Mouse (Mus musculus): Measurements from ENCODE around the gene Ptk6. TPM values are rescaled to one million over a fixed set of nuclear protein-coding genes. Genes with fewer than 3 reads are reported as not detected.

Gene Ptk6
- polyA plus RNA-seq, 1 experiment from 2014 or later: not detected

DNA sequence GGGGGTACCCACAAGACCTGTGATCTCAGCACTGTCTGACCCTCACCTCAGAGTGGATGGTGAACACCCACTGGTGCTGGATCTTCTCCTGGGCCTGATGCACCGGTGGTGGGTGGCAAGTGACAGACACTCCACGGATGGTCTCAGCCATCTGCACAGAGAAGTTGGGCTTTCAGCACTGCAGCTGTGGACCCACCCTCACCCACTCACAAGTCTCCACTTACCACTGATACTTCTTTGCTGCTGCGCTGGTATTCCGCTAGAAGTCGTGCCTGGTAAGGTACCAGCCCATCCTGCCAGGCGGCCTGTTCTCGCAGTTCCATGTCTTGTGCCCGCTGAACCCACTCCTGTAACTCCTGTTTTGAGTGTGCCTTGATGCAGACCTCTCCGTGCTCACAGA lies 36.7 kb upstream of the Ptk6 start:
- no peaks in the 10 kb centered on the region for H3K27me3 ChIP-seq (ENCODE audit: control insufficient read depth, insufficient read depth, low read length)
- no peak overlapping the region for H3K4me2 ChIP-seq (ENCODE audit: low read length)
- DNase-seq (no peak), ATAC-seq (ENCODE audit: low FRiP score, low TSS enrichment) (no peak)
- no peaks in the 10 kb centered on the region for H3K4me1 ChIP-seq (ENCODE audit: control insufficient read depth, insufficient read depth, low read length)
- H3K36me3 ChIP-seq (ENCODE audit: control insufficient read depth, insufficient read depth, low read length): no peaks in the 10 kb centered on the region
- no peak overlapping the region for H3K9ac ChIP-seq (replicated peaks; ENCODE audit: low read length)
- WGBS: 93% methylated on average over 9 of the region's 9 CpGs
- H3K9me3 ChIP-seq (ENCODE audit: control insufficient read depth, low read length): no peaks in the 10 kb centered on the region
- H3K4me3 ChIP-seq (replicated peaks; ENCODE audit: low read depth, low read length): no peak overlapping the region
- H3K27ac ChIP-seq (replicated peaks; ENCODE audit: low read depth, low read length): no peak overlapping the region

DNA sequence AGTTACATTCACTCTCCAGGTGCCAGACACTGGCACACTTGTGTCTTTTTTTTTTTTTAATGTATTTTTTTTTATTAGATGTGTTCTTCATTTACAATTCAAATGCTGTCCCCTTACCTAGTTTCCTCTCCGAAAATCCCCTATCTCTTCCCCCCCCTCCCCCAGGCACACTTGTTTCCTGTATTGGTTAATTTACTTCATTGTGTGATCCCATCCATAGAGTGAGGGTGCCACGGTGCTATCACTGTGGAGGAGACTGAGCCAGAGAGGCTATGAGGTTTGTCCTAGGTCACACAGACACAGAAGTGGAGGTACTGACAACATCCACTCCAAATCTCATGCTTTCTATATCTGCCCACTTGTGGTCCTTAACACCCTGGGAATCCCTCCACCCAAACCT lies 36.3 kb upstream of the Ptk6 start:
- no peak for ATAC-seq (ENCODE audit: low FRiP score, low TSS enrichment)
- Histone ChIP-seq H3K4me1 (ENCODE audit: control insufficient read depth, insufficient read depth, low read length) (no peaks in the 10 kb centered on the region), H3K9ac (replicated peaks; ENCODE audit: low read length) (no peak overlapping the region), H3K4me2 (ENCODE audit: low read length) (no peak overlapping the region), H3K4me3 (replicated peaks; ENCODE audit: low read depth, low read length) (no peak overlapping the region), H3K36me3 (ENCODE audit: control insufficient read depth, insufficient read depth, low read length) (no peaks in the 10 kb centered on the region), H3K27me3 (ENCODE audit: control insufficient read depth, insufficient read depth, low read length) (no peaks in the 10 kb centered on the region), H3K9me3 (ENCODE audit: control insufficient read depth, low read length) (no peaks in the 10 kb centered on the region), H3K27ac (replicated peaks; ENCODE audit: low read depth, low read length) (no peak overlapping the region)
- DNase-seq: no peak
- 81% methylated on average over 2 of the region's 2 CpGs for WGBS

DNA sequence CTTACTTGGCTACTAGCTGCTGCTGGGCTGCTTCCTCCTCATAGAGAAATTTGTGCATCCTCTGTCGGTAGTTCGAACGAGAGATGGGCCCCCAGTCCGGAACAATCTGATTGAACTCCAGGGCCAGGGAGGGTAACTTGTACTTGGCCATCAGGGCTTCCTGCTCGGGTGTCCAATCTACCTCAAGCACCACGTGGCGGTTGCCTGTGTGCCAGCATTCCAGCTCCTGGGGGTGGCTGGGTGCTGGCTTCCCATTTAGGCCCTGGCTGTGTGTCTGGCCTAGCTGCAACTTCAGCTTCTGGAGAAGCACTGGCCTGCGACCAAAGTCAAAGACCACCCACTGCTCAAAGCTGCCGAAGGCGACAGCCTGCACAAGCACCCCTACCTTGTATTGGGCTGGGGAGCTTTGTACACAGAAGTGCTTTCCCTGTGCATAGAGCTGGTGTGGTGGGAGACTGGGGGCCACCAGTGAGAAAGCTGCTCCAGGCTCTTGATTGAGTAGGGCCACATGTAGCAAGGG lies 35.6 kb upstream of the Ptk6 start:
- DNase-seq: no peak

DNA sequence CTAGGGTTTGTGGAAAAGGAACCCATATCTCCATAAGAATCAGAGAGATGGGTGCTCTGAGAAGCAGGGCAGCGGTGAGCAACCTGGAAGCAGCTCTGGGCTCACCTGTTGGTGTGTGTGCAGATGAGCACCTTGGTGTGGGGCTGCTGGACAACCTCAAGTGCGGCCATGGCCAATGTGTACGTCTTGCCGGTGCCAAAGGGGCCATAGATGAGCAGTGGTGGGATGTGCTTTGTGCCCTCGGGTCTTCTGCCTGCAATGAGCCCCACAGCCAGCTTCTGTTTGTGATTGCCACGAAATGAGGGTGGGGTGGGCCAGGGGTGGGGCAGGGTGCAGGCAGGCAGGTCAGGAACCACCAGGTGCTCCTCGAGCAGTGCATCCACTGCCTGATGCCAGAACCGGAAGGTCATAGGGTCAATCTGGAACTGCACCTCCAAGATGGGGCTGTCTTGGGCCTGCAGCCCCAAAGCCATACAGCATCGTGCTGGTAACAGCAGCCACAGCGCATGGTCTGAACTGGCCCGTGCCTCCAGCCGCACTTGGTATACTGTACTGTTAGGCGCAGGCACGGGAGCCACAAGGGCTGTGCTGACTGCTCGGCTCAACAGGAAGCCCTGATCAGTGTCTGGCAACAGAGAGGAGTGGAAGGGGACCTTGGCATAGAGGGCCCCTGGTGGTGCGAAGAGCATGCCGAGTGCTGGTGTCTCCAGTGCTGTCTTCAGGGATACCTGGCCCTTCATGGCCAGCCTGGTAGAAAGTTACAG lies 34.8 kb upstream of the Ptk6 start:
- DNase-seq (no peak), ATAC-seq (ENCODE audit: low FRiP score, low TSS enrichment) (no peak)
- Histone ChIP-seq H3K4me1 (ENCODE audit: control insufficient read depth, insufficient read depth, low read length) (no peaks in the 10 kb centered on the region), H3K4me3 (replicated peaks; ENCODE audit: low read depth, low read length) (no peak overlapping the region), H3K4me2 (ENCODE audit: low read length) (no peak overlapping the region), H3K27ac (replicated peaks; ENCODE audit: low read depth, low read length) (no peak overlapping the region), H3K9me3 (ENCODE audit: control insufficient read depth, low read length) (no peaks in the 10 kb centered on the region), H3K36me3 (ENCODE audit: control insufficient read depth, insufficient read depth, low read length) (no peaks in the 10 kb centered on the region), H3K9ac (replicated peaks; ENCODE audit: low read length) (no peak overlapping the region), H3K27me3 (ENCODE audit: control insufficient read depth, insufficient read depth, low read length) (no peaks in the 10 kb centered on the region)
- WGBS: 89% methylated on average over 17 of the region's 17 CpGs

More for the DNA sequence above, 35.6 kb upstream of the Ptk6 start:
- H3K9me3 ChIP-seq (ENCODE audit: control insufficient read depth, low read length): no peaks in the 10 kb centered on the region
- no peak overlapping the region for H3K27ac ChIP-seq (replicated peaks; ENCODE audit: low read depth, low read length)
- no peaks in the 10 kb centered on the region for H3K36me3 ChIP-seq (ENCODE audit: control insufficient read depth, insufficient read depth, low read length)
- H3K4me1 ChIP-seq (ENCODE audit: control insufficient read depth, insufficient read depth, low read length): no peaks in the 10 kb centered on the region
- H3K27me3 ChIP-seq (ENCODE audit: control insufficient read depth, insufficient read depth, low read length): no peaks in the 10 kb centered on the region
- no peak overlapping the region for H3K4me3 ChIP-seq (replicated peaks; ENCODE audit: low read depth, low read length)
- no peak for ATAC-seq (ENCODE audit: low FRiP score, low TSS enrichment)
- no peak overlapping the region for H3K4me2 ChIP-seq (ENCODE audit: low read length)
- 64% methylated on average over 10 of the region's 10 CpGs for WGBS
- no peak overlapping the region for H3K9ac ChIP-seq (replicated peaks; ENCODE audit: low read length)

DNA sequence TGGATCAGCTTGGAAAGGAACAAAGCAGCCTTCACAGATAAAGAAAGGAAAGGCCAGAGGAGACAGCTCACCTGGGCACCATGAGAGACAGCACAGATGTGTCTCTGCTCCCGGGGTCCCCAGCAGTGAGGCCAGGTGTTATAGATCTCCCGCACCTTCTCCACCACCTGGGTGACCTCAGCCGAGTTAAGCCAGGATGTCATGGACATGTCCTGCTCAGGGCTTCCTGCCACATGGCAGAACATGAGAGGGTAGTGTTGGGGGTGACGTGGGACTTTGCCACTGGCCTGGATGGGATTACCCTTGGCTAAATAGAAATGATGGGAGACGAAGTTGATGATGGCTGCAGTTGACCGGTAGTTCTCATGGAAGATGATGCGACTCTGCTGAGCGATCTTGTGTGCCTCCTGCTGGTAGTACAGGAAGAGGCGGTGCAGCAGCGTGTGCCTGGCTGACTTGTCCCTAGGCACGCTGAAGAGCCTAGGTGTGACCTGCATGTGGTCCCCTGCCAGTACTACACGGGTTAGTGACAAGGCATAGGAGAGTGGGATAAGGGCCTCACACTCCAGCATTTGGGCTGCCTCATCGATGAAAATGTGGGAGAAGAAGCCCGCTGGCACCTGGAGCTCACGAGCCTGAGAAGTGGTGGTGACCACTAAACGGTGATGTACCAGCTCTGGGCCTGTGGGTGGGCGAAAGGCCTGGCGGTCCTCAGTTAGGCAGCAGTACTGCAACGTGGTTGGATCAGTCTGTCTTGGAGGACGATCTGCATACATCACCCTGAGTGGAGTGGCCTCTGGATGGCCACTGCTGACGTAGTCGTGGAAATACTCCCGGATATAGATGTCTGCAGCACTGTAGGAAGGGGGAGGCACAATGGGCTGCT lies 33.3 kb upstream of the Ptk6 start:
- no peak overlapping the region for H3K4me2 ChIP-seq (ENCODE audit: low read length)
- no peak overlapping the region for H3K9ac ChIP-seq (replicated peaks; ENCODE audit: low read length)
- no peak for ATAC-seq (ENCODE audit: low FRiP score, low TSS enrichment)
- no peak for DNase-seq
- no peaks in the 10 kb centered on the region for H3K36me3 ChIP-seq (ENCODE audit: control insufficient read depth, insufficient read depth, low read length)
- 84% methylated on average over 23 of the region's 23 CpGs for WGBS
- no peak overlapping the region for H3K27ac ChIP-seq (replicated peaks; ENCODE audit: low read depth, low read length)
- H3K9me3 ChIP-seq (ENCODE audit: control insufficient read depth, low read length): no peaks in the 10 kb centered on the region
- no peak overlapping the region for H3K4me3 ChIP-seq (replicated peaks; ENCODE audit: low read depth, low read length)
- no peaks in the 10 kb centered on the region for H3K27me3 ChIP-seq (ENCODE audit: control insufficient read depth, insufficient read depth, low read length)
- H3K4me1 ChIP-seq (ENCODE audit: control insufficient read depth, insufficient read depth, low read length): no peaks in the 10 kb centered on the region

DNA sequence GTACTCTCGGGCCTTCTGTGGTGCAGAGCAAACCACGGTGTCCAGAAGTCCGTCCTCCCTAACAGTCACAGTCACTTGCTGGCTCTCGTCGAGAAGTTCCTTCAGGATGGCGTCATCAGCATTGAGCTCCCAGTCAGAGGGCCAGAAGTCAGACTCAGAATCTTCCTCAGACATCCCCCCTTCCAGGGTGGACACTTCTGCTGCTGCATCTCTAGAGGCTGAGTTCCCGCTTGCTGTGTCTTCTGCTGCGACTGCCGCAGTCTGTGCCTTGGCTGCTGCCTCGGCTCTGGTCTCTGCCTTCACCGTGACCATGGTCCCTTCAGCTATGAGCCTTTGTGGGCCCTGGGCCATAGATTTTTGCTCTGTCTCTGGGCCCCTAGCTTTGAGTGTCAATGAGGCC lies 32.1 kb upstream of the Ptk6 start:
- Histone ChIP-seq H3K9ac (replicated peaks; ENCODE audit: low read length) (no peak overlapping the region), H3K4me3 (replicated peaks; ENCODE audit: low read depth, low read length) (no peak overlapping the region), H3K4me1 (ENCODE audit: control insufficient read depth, insufficient read depth, low read length) (no peaks in the 10 kb centered on the region), H3K4me2 (ENCODE audit: low read length) (no peak overlapping the region), H3K27ac (replicated peaks; ENCODE audit: low read depth, low read length) (no peak overlapping the region), H3K27me3 (ENCODE audit: control insufficient read depth, insufficient read depth, low read length) (no peaks in the 10 kb centered on the region), H3K9me3 (ENCODE audit: control insufficient read depth, low read length) (no peaks in the 10 kb centered on the region), H3K36me3 (ENCODE audit: control insufficient read depth, insufficient read depth, low read length) (no peaks in the 10 kb centered on the region)
- WGBS: 93% methylated on average over 11 of the region's 11 CpGs
- no peak for ATAC-seq (ENCODE audit: low FRiP score, low TSS enrichment)
- DNase-seq: no peak

DNA sequence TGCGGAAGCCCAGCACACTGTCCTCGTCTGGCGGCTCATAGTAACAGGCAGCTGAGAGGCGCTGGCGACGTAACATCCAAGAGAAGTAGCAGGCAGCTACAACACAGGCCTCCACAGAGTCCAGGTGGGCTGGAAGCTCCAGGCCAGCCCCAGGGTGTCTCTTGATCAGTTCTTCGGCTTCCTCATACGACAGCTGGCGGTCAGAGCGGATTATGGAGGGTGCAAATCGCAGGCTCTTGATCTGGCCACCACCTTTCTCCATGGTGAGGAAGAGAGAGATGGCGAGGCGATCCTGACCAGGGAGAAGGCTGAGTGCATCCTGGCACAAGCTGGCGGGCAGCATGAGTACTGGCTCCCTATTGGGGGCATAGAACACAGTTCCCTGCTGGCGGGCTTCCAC lies 30.9 kb upstream of the Ptk6 start:
- no peak overlapping the region for H3K27ac ChIP-seq (replicated peaks; ENCODE audit: low read depth, low read length)
- no peaks in the 10 kb centered on the region for H3K4me1 ChIP-seq (ENCODE audit: control insufficient read depth, insufficient read depth, low read length)
- DNase-seq (no peak), ATAC-seq (ENCODE audit: low FRiP score, low TSS enrichment) (no peak)
- H3K4me2 ChIP-seq (ENCODE audit: low read length): no peak overlapping the region
- H3K4me3 ChIP-seq (replicated peaks; ENCODE audit: low read depth, low read length): no peak overlapping the region
- H3K9me3 ChIP-seq (ENCODE audit: control insufficient read depth, low read length): no peaks in the 10 kb centered on the region
- no peak overlapping the region for H3K9ac ChIP-seq (replicated peaks; ENCODE audit: low read length)
- no peaks in the 10 kb centered on the region for H3K36me3 ChIP-seq (ENCODE audit: control insufficient read depth, insufficient read depth, low read length)
- WGBS: 93% methylated on average over 15 of the region's 15 CpGs
- H3K27me3 ChIP-seq (ENCODE audit: control insufficient read depth, insufficient read depth, low read length): no peaks in the 10 kb centered on the region

DNA sequence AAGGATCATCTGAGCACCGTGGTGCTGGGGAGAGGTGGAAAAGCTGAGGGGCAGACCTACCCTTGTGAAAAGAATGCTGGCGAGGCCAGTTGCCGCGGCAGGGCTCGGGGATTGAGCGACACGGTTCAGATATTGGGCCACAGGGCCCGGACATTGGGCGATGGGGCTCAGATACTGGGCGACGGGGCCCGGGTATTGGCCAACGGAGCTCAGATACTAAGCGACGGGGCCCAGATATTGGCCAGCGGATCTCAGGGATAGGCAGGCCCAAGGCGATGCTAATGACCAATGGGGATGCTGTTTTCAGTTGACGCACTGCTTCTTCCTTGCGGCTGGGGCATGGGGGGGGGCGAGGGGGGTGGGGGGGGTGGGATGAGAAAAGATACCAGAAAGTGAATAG lies 28.6 kb upstream of the Ptk6 start:
- Histone ChIP-seq H3K4me3 (replicated peaks; ENCODE audit: low read depth, low read length) (no peak overlapping the region), H3K4me2 (ENCODE audit: low read length) (no peak overlapping the region), H3K27ac (replicated peaks; ENCODE audit: low read depth, low read length) (no peak overlapping the region), H3K27me3 (ENCODE audit: control insufficient read depth, insufficient read depth, low read length) (no peaks in the 10 kb centered on the region), H3K9me3 (ENCODE audit: control insufficient read depth, low read length) (no peaks in the 10 kb centered on the region), H3K4me1 (ENCODE audit: control insufficient read depth, insufficient read depth, low read length) (no peaks in the 10 kb centered on the region), H3K9ac (replicated peaks; ENCODE audit: low read length) (no peak overlapping the region), H3K36me3 (ENCODE audit: control insufficient read depth, insufficient read depth, low read length) (no peaks in the 10 kb centered on the region)
- ATAC-seq (ENCODE audit: low FRiP score, low TSS enrichment) (no peak), DNase-seq (no peak)
- WGBS: 72% methylated on average over 20 of the region's 20 CpGs
